Mouse (Mus musculus) liver, embryonic 13.5 days (tissue): ENCODE measurements around the gene Raver1. TPM values are rescaled to one million over a fixed set of nuclear protein-coding genes. Genes with fewer than 3 reads are reported as not detected.

Experiments used
- ATAC-seq: fragments of 200-750 bp; cut with Nextera tagmentation; 2 replicates; pipeline ENCODE4 v1.8.0; 2017; ENCODE audit warnings: low read depth, mild to moderate bottlenecking, moderate number of reproducible peaks, moderate library complexity
- DNase-seq: peaks from one replicate; pipeline ENCODE4 v3.0.0; 2022
- H3K27ac ChIP-seq: fragments of 300-500 bp; sonication (generic); 2 replicates; pipeline ENCODE4 v1.5.1; 2015; ENCODE audit warnings: moderate library complexity, mild to moderate bottlenecking, inconsistent platforms
- H3K27me3 ChIP-seq: fragments of 300-500 bp; sonication (generic); 2 replicates; pipeline ENCODE4 v1.6.1; 2015; ENCODE audit warnings: mild to moderate bottlenecking, inconsistent platforms
- H3K36me3 ChIP-seq: fragments of 300-500 bp; sonication (generic); 2 replicates; pipeline ENCODE4 v1.6.1; 2015; ENCODE audit warnings: mild to moderate bottlenecking, inconsistent platforms
- H3K4me1 ChIP-seq: fragments of 300-500 bp; sonication (generic); replicated peaks from 2 replicates; pipeline ENCODE4 v1.6.1; 2015; ENCODE audit warnings: inconsistent platforms
- H3K4me2 ChIP-seq: fragments of 300-500 bp; sonication (generic); 2 replicates; pipeline ENCODE4 v1.6.1; 2015; ENCODE audit warnings: inconsistent platforms, mild to moderate bottlenecking, moderate library complexity
- H3K4me3 ChIP-seq: fragments of 300-500 bp; sonication (generic); replicated peaks from 2 replicates; pipeline ENCODE4 v1.5.1; 2015; ENCODE audit warnings: mild to moderate bottlenecking, inconsistent platforms
- H3K9ac ChIP-seq: fragments of 300-500 bp; sonication (generic); 2 replicates; pipeline ENCODE4 v1.6.1; 2015; ENCODE audit warnings: mild to moderate bottlenecking, inconsistent platforms
- H3K9me3 ChIP-seq: fragments of 300-500 bp; sonication (generic); replicated peaks from 2 replicates; pipeline ENCODE4 v1.6.1; 2016; ENCODE audit warnings: inconsistent platforms
- WGBS: fragments of 180-500 bp; shearing (Covaris S2); methylation state at CpG from one replicate; pipeline ENCODE4 v1.1.7; 2015; ENCODE audit not compliant: insufficient replicate concordance; 5-methylcytosine and 5-hydroxymethylcytosine counted together
- microRNA counts: library from miRNA; unstranded; fragments of <30 nt; microRNA quantifications from one replicate; lab custom pipeline; 2016
- microRNA-seq: library from miRNA; unstranded; fragments of <30 nt; microRNA quantifications from one replicate; pipeline ENCODE4, GENCODE M21; 2016
- polyA plus RNA-seq: library from polyadenylated mRNA; unstranded; fragments of >200 nt; fragmentation: Nextera tagmentation; extraction: Ambion mirVana; gene quantifications from 2 replicates; pipeline ENCODE4 v1.2.1, GENCODE M21; 2015

The Raver1 gene
- polyA plus RNA-seq, 1 experiment from 2014 or later = 18.4 TPM

DNA sequence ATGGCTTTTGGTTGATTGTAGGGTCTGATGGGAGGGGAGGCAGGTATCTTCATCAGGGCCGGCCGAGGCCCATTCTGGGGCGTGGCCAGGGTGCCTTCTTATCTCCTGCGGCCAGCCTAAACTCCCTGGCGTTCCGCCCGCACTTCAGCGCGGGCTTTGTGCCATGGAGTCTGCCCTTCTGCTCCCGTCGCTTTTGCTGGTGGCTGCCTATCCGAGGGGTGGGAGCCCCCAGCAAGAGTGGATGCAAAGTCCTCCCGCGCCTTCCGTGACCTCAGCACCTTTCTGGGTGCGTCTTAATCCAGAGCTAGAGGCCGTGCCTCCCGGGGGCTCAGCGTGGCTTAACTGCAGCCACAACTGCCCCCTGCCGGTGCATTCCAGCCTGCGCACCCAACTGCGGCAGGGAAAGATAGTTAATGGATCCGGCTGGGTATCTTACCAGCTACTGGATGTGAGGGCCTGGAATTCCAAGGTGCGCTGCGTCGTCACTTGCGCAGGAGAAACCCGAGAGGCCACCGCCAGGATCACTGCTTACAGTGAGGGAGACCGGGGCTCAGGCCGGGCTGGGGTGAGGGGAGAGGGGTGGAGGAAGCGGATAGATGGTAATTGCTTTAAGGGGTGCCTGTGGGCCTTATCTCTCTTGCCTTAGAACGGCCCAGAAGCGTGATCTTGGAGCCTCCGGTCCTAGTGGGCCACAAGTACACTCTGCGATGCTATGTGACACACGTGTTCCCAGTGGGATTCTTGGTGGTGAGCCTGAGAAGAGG, 62.3 kb downstream of the Raver1 start, which contains the start of gene Icam4:
Gene Icam4, plus strand, starts transcription at position 83 of the 764 bp plus-strand sequence.
- under 1% methylated on average over 37 of the region's 37 CpGs for WGBS
- Histone ChIP-seq H3K27ac (peak within 1 kb of the TSS; percentile 98), H3K4me1 (peaks cover 74% of the 10 kb centered on the region), H3K4me3 (peak within 1 kb of the TSS; percentile 75), H3K9me3 (no peaks in the 10 kb centered on the region), H3K4me2 (peak within 1 kb of the TSS; percentile 99), H3K36me3 (peaks cover 18% of the 10 kb centered on the region; the same call in 1 of the 2 replicates), H3K27me3 (peaks cover 30% of the 10 kb centered on the region), H3K9ac (peak within 1 kb of the TSS; percentile 94)
- DNase-seq (peak; percentile 85), ATAC-seq (peak; percentile 82)

DNA sequence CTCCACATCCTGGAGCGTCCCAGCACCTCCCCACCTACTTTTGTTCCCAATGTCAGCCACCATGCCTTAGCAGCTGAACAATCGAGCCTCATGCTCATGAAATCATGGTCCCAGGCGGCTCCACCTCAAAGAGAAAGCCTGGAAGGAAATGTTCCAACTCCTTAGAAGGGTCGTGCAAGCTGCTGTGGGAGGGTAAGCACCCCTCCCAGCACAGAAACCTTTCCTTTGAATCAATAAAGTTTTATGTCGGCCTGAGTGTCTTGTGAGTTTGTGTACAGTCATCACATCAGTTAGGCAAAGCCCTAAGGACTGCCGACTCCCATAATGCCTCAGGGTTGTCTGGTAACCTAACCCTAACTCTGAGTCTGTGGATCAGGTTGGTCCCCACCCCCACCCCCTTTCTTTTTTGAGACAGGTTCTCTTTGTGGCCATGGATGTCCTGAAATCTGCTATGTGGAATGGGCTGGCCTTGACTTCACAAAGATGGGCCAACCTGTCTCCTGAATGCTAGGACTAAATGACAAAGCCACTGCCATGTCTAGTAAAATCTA, 63.2 kb downstream of the Raver1 start:
- H3K4me3 ChIP-seq = peak overlapping the region; percentile 75

DNA sequence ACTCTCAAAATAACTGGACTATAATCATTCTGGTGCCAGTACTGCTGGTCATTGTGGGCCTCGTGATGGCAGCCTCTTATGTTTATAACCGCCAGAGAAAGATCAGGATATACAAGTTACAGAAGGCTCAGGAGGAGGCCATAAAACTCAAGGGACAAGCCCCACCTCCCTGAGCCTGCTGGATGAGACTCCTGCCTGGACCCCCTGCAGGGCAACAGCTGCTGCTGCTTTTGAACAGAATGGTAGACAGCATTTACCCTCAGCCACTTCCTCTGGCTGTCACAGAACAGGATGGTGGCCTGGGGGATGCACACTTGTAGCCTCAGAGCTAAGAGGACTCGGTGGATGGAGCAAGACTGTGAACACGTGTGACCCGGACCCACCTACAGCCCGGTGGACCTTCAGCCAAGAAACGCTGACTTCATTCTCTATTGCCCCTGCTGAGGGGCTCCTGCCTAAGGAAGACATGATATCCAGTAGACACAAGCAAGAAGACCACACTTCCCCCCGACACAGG, 64.0 kb downstream of the Raver1 start:
- Histone ChIP-seq H3K4me3 (no peak overlapping the region), H3K4me2 (no peak overlapping the region), H3K27me3 (peaks cover 13% of the 10 kb centered on the region), H3K9ac (peak overlapping the region; percentile 39), H3K27ac (peak overlapping the region; percentile 98), H3K9me3 (no peaks in the 10 kb centered on the region), H3K4me1 (peaks cover 60% of the 10 kb centered on the region), H3K36me3 (peaks cover 18% of the 10 kb centered on the region; the same call in 1 of the 2 replicates)
- DNase-seq = no peak
- WGBS = 71% methylated on average over 8 of the region's 8 CpGs
- no peak for ATAC-seq

More for the DNA sequence above, 63.2 kb downstream of the Raver1 start:
- Histone ChIP-seq H3K4me2 (peak overlapping the region; percentile 99), H3K27ac (peak overlapping the region; percentile 98), H3K9ac (peak overlapping the region; percentile 94), H3K27me3 (peaks cover 21% of the 10 kb centered on the region), H3K36me3 (peaks cover 18% of the 10 kb centered on the region; the same call in 1 of the 2 replicates), H3K9me3 (no peaks in the 10 kb centered on the region), H3K4me1 (peaks cover 68% of the 10 kb centered on the region)
- 47% methylated on average over 6 of the region's 6 CpGs for whole genome bisulfite sequencing
- no peak for ATAC-seq
- DNase-seq = no peak

DNA sequence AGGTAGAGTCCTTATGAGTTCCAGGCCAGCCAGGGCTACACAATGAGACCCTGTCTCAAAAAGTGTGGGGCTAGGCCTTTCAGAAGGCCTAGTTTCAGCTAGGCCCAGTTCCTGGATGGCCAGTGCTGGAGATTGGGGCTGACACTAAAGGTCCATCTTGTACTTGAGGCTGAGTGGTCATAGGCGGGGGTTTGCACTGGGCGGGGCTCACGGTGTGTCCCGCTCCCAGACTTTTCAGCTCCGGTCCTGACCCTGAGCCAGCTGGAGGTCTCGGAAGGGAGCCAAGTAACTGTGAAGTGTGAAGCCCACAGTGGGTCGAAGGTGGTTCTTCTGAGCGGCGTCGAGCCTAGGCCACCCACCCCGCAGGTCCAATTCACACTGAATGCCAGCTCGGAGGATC, 65.0 kb downstream of the Raver1 start:
- H3K4me1 ChIP-seq = peaks cover 51% of the 10 kb centered on the region
- WGBS = 84% methylated on average over 12 of the region's 12 CpGs
- H3K27ac ChIP-seq = peak overlapping the region; percentile 98

DNA sequence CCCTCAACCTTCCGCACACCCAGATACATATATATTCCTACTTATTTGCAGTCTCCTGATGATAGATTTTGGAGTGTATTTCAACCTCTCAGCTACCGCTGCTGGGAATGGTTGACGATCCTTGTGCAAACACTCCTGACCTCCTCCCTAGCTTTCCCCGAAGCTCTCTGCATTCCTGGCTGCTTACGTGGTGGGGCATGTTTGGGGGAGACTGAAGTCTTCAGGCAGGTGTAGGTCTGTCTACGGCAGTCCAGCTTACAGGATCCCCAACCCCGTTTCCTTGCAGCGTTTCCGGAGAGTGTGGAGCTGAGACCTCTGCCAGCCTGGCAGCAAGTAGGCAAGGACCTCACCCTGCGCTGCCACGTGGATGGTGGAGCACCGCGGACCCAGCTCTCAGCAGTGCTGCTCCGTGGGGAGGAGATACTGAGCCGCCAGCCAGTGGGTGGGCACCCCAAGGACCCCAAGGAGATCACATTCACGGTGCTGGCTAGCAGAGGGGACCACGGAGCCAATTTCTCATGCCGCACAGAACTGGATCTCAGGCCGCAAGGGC, 66.5 kb downstream of the Raver1 start:
- DNase-seq = no peak
- no peak overlapping the region for H3K9ac ChIP-seq
- H3K27me3 ChIP-seq = no peaks in the 10 kb centered on the region
- H3K9me3 ChIP-seq = no peaks in the 10 kb centered on the region
- ATAC-seq = no peak
- peak overlapping the region; percentile 40; the same call in 1 of the 2 replicates for H3K27ac ChIP-seq
- WGBS = 81% methylated on average over 19 of the region's 19 CpGs
- H3K4me3 ChIP-seq = no peak overlapping the region
- H3K36me3 ChIP-seq = peaks cover 18% of the 10 kb centered on the region; the same call in 1 of the 2 replicates
- no peak overlapping the region for H3K4me2 ChIP-seq
- H3K4me1 ChIP-seq = peaks cover 40% of the 10 kb centered on the region

More for the DNA sequence above, 65.0 kb downstream of the Raver1 start:
- no peak for ATAC-seq
- peaks cover 3% of the 10 kb centered on the region for H3K27me3 ChIP-seq
- H3K36me3 ChIP-seq = peaks cover 18% of the 10 kb centered on the region; the same call in 1 of the 2 replicates
- H3K9ac ChIP-seq = 0 out of 2 replicates have a peak overlapping the region, but pooled peaks have one; percentile 39
- H3K4me2 ChIP-seq = no peak overlapping the region
- H3K9me3 ChIP-seq = no peaks in the 10 kb centered on the region
- H3K4me3 ChIP-seq = no peak overlapping the region
- no peak for DNase-seq

MicroRNAs encoded within 50 kb of the gene (microRNA counts, 519-probe panel; counts per million panel counts)
- microRNA mmu-miR-1900 (lab: Ali Mortazavi, UCI) = 4,940 counts per million, percentile 50 among the panel's probes with 10 or more counts

Small RNA genes within 50 kb of the gene (microRNA-seq; reads per million reads assigned to microRNA genes)
- gene Mir1900 (not detected), gene Mir7082 (0.88 reads per million)

Other genes starting within 250 kb of the Raver1 start
- 4.2 and 4.8 TPM in 2 replicates for gene A230050P20Rik, start 223.4 kb downstream of the Raver1 start, polyA plus RNA-seq
- 9.4 and 10.1 TPM in 2 replicates for gene Angptl6, start 212.3 kb downstream of the Raver1 start, polyA plus RNA-seq
- 89.6 and 90.5 TPM in 2 replicates for gene Ppan, start 203.8 kb downstream of the Raver1 start, polyA plus RNA-seq
- 282 and 290 TPM in 2 replicates for gene Eif3g, start 193.4 kb downstream of the Raver1 start, polyA plus RNA-seq
- 63.3 and 75.0 TPM in 2 replicates for gene Dnmt1, start 132.1 kb downstream of the Raver1 start, polyA plus RNA-seq
- 4.7 and 4.8 TPM in 2 replicates for gene S1pr2, start 115.2 kb downstream of the Raver1 start, polyA plus RNA-seq
- 81.2 and 84.0 TPM in 2 replicates for gene Mrpl4, start 89.3 kb downstream of the Raver1 start, polyA plus RNA-seq
- 9.6 and 9.7 TPM in 2 replicates for gene Icam1, start 76.0 kb downstream of the Raver1 start, polyA plus RNA-seq
- gene Icam4, start 62.6 kb downstream of the Raver1 start, polyA plus RNA-seq = 244 and 254 TPM in 2 replicates
- gene Icam5, start 59.9 kb downstream of the Raver1 start, polyA plus RNA-seq = 0.21 and 0.29 TPM in 2 replicates
- 0.38 TPM in 1 of 2 replicates, not detected in the other for gene Zglp1, start 24.9 kb downstream of the Raver1 start, polyA plus RNA-seq
- gene Gm49373, start 18.9 kb downstream of the Raver1 start, polyA plus RNA-seq = 0.56 and 0.68 TPM in 2 replicates
- 36.6 and 41.0 TPM in 2 replicates for gene Fdx1l, start 18.4 kb downstream of the Raver1 start, polyA plus RNA-seq
- 1.3 and 1.6 TPM in 2 replicates for gene Gm38431, start within 50 bp of the Raver1 start, polyA plus RNA-seq
- 6.2 and 7.2 TPM in 2 replicates for gene Tyk2, start 39.2 kb upstream of the Raver1 start, polyA plus RNA-seq
- 170 and 200 TPM in 2 replicates for gene Cdc37, start 58.0 kb upstream of the Raver1 start, polyA plus RNA-seq
- 2.0 and 2.1 TPM in 2 replicates for gene Pde4a, start 73.7 kb upstream of the Raver1 start, polyA plus RNA-seq
- gene Keap1, start 147.4 kb upstream of the Raver1 start, polyA plus RNA-seq = 31.9 TPM in 2 replicates
- gene S1pr5, start 156.4 kb upstream of the Raver1 start, polyA plus RNA-seq = 0.03 and 0.10 TPM in 2 replicates
- gene Atg4d, start 173.3 kb upstream of the Raver1 start, polyA plus RNA-seq = 85.5 and 86.2 TPM in 2 replicates
- gene Kri1, start 196.0 kb upstream of the Raver1 start, polyA plus RNA-seq = 9.9 and 10.3 TPM in 2 replicates
- gene Cdkn2d, start 199.4 kb upstream of the Raver1 start, polyA plus RNA-seq = 104 and 105 TPM in 2 replicates
- gene Ap1m2, start 220.3 kb upstream of the Raver1 start, polyA plus RNA-seq = 0.17 and 0.24 TPM in 2 replicates
- 17.3 and 19.1 TPM in 2 replicates for gene Slc44a2, start 228.7 kb upstream of the Raver1 start, polyA plus RNA-seq